Mouse (Mus musculus): ENCODE measurements at regions not wholly inside any gene's neighbourhood (a gene's known extent, or its start where the extent isn't known, plus 50 kb on each side); places are given as distances from the start of the nearest gene placed in this dataset.

- TF ChIP-seq UBTF (IDR thresholded peaks at IDR 0.05; ENCODE audit: borderline replicate concordance, insufficient read depth, low read depth, low read length) (no peak), POLR2A (IDR thresholded peaks at IDR 0.05; ENCODE audit: control insufficient read depth in 1 of 2, insufficient read depth in 1 of 2, low read depth in 1 of 2, low read length in 2 of 2, poor library complexity in 1 of 2) (no peak), CTCF (IDR thresholded peaks at IDR 0.05 in 2 of 3, conservative IDR thresholded peaks at IDR 0.05 in 1 of 3; ENCODE audit: control insufficient read depth in 1 of 3, insufficient read depth in 1 of 3, low read depth in 2 of 3, low read length in 3 of 3, poor library complexity in 1 of 3, severe bottlenecking in 1 of 3) (no peak), MEF2A (IDR thresholded peaks at IDR 0.05; ENCODE audit: extremely low read depth, insufficient replicate concordance, low read depth, low read length, poor library complexity, severe bottlenecking) (no peak), NELFE (IDR thresholded peaks at IDR 0.05; ENCODE audit: low read depth, low read length) (no peak), GATA1 (IDR thresholded peaks at IDR 0.05; ENCODE audit: low read depth, low read length) (no peak), POLR2AphosphoS5 (IDR thresholded peaks at IDR 0.05; ENCODE audit: borderline replicate concordance, low read depth, low read length) (no peak), CHD2 (IDR thresholded peaks at IDR 0.05; ENCODE audit: low read length) (no peak), USF2 (IDR thresholded peaks at IDR 0.05; ENCODE audit: borderline replicate concordance in 1 of 2, insufficient read depth in 1 of 2, low read depth in 1 of 2, low read length in 2 of 2) (no peak), RCOR1 (IDR thresholded peaks at IDR 0.05; ENCODE audit: low read depth, low read length) (no peak)
Observed at GRCm38 (mm10) chr2:45225364-45226044, 108.3 kb upstream of the Zeb2 start.
